Mouse (Mus musculus) hindbrain, embryonic 10.5 days (tissue): ENCODE data around the gene Opa3. TPM values are rescaled to one million over a fixed set of nuclear protein-coding genes. Genes with fewer than 3 reads are reported as not detected.
"Not testable (repeated sequence)": the region's sequence is repeated elsewhere in the genome, so short reads cannot be mapped to it uniquely, and the experiment has no call there.

Source experiments
- DNase-seq: peaks from one replicate; pipeline ENCODE4 v3.0.0-alpha.2; 2017; ENCODE audit warnings: low spot score
- H3K27ac ChIP-seq: fragments of 300-500 bp; sonication (generic); 2 replicates; pipeline ENCODE4 v1.5.1; 2016; ENCODE audit warnings: mild to moderate bottlenecking, moderate library complexity
- H3K27me3 ChIP-seq: fragments of 300-500 bp; sonication (generic); 2 replicates; pipeline ENCODE4 v1.6.1; 2016; ENCODE audit warnings: mild to moderate bottlenecking; ENCODE audit not compliant: poor library complexity, insufficient read depth, severe bottlenecking
- H3K36me3 ChIP-seq: fragments of 300-500 bp; sonication (generic); 2 replicates; pipeline ENCODE4 v1.6.1; 2016; ENCODE audit warnings: mild to moderate bottlenecking, moderate library complexity
- H3K4me1 ChIP-seq: fragments of 300-500 bp; sonication (generic); replicated peaks from 2 replicates; pipeline ENCODE4 v1.6.1; 2016; ENCODE audit warnings: mild to moderate bottlenecking
- H3K4me3 ChIP-seq: fragments of 300-500 bp; sonication (generic); 2 replicates; pipeline ENCODE4 v1.5.1; 2016; ENCODE audit warnings: mild to moderate bottlenecking, moderate library complexity
- H3K9me3 ChIP-seq: fragments of 300-500 bp; sonication (generic); 2 replicates; pipeline ENCODE4 v1.6.1; 2016; ENCODE audit warnings: mild to moderate bottlenecking, moderate library complexity
- WGBS: fragments of 180-500 bp; shearing (Covaris S2); methylation state at CpG from one replicate; pipeline ENCODE4 v1.1.7; 2016; 5-methylcytosine and 5-hydroxymethylcytosine counted together
- polyA plus RNA-seq: library from polyadenylated mRNA; unstranded; fragments of >200 nt; fragmentation: Nextera tagmentation; extraction: Ambion mirVana; gene quantifications from 2 replicates; pipeline ENCODE4 v1.2.1, GENCODE M21; 2016

The Opa3 gene
- polyA plus RNA-seq, 1 experiment from 2014 or later = 51.1 TPM

GRCm38 (mm10) chr7:19279052-19279451 is 50.9 kb downstream of the Opa3 start:
- Histone ChIP-seq H3K4me1 (peaks cover 27% of the 10 kb centered on the region), H3K4me3 (peak overlapping the region; percentile 43), H3K27me3 (peaks cover 65% of the 10 kb centered on the region), H3K27ac (no peak overlapping the region), H3K36me3 (no peaks in the 10 kb centered on the region), H3K9me3 (0 out of 2 replicates have a peak, but pooled peaks cover 3% of the 10 kb centered on the region)
- 2% methylated on average over 34 of the region's 34 CpGs for WGBS
- no peak for DNase-seq

DNA sequence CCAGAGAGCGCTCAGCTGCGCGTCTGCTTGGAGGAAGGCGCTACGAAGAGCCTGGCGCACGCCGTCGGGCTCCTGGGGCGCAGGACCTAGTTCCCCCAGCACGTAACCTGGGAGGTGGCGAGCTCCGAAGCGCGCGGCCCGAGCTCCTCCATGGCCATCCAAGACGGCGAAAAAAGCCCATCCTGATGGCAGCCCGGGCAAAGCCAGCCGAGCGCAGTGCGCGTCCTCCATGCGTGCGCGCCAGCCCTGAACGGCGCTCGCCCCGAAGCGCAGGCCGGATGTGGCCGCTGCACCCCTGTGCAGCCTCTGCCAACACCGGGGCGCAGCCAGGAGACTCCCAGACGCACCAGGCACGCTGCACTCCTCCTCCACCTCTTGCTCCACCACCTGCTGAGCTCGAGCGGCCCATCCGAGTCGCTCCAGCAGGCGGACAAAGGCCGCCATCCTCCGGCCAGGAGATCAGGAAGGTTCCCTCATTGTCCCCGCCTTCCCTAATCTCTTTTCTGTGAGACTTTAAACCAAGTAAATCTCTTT is 51.5 kb downstream of the Opa3 start, which contains the start of gene Ppm1n:
Gene Ppm1n, minus strand, starts transcription at position 484 of the 534 bp plus-strand sequence.
- peaks cover 65% of the 10 kb centered on the region for H3K27me3 ChIP-seq
- DNase-seq = peak; percentile 37

DNA sequence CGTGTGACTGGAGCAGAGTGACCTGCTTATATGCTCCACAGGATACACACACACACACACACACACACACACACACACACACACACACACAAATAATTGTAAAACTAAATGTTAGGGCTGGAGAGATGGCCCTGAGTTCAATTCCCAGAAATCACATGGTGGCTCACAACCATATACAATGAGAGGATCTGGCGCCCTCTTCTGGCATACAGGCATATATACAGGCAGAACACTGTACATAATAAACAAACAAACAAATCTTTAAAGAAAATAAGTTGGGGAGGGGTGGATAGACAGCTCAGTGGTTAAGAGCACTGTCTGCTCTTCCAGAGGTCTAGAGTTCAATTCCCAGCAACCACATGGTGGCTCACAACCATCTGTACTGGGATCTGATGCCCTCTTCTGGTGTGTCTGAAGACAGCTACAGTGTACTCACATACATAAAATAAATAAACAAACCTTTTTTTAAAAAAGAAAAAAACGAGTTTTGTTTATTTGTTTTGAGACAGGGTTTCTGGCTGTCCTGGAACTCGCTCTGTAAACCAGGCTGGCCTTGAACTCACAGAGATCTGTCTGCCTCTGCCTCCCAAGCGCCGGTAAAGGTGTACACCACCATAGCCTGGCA is 53.7 kb downstream of the Opa3 start:
- H3K27ac ChIP-seq, H3K36me3 ChIP-seq, DNase-seq, H3K9me3 ChIP-seq: not testable (repeated sequence)
- Histone ChIP-seq H3K4me3 (peak overlapping the region; percentile 91), H3K4me1 (peaks cover 27% of the 10 kb centered on the region), H3K27me3 (peaks cover 65% of the 10 kb centered on the region)
- WGBS = 34% methylated on average over 6 of the region's 6 CpGs

More for the DNA sequence above, 51.5 kb downstream of the Opa3 start, which contains the start of gene Ppm1n:
- Histone ChIP-seq H3K27ac (no peak within 1 kb of the TSS), H3K4me1 (peaks cover 27% of the 10 kb centered on the region), H3K4me3 (peak within 1 kb of the TSS; percentile 43), H3K9me3 (0 out of 2 replicates have a peak, but pooled peaks cover 3% of the 10 kb centered on the region), H3K36me3 (no peaks in the 10 kb centered on the region)
- under 1% methylated on average over 46 of the region's 46 CpGs for WGBS

DNA sequence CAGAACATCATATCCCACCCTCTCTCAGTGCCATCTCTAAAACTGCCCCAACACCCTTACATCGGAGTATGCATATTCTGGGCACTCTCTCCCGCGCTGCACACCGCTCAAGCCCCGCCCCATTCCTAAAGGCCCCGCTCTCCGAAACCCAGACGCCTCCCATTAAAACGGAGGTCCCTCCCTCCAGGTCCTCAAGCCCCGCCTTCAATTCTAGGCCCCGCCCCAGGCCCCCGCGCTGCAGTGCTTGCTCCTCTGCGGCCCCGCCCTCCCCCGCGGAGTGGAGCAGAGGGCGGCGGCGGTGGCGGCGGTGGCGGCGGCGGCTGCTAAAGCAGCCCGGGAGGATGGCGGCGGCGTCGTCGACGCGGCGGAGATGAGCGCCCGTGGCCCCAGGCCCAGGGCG is 54.3 kb downstream of the Opa3 start, which contains the start of gene Rtn2:
Gene Rtn2, plus strand, starts transcription at position 240 of the 400 bp plus-strand sequence.
- peaks cover 59% of the 10 kb centered on the region for H3K27me3 ChIP-seq
- H3K4me3 ChIP-seq = peak within 1 kb of the TSS; percentile 91
- peaks cover 12% of the 10 kb centered on the region for H3K36me3 ChIP-seq
- peak; percentile 90 for DNase-seq
- peak within 1 kb of the TSS; percentile 94 for H3K27ac ChIP-seq
- peaks cover 27% of the 10 kb centered on the region for H3K4me1 ChIP-seq
- under 1% methylated on average over 37 of the region's 37 CpGs for WGBS
- H3K9me3 ChIP-seq = 0 out of 2 replicates have a peak, but pooled peaks cover 3% of the 10 kb centered on the region

GRCm38 (mm10) chr7:19282791-19283405 is 54.8 kb downstream of the Opa3 start:
- 0 out of 2 replicates have a peak, but pooled peaks cover 3% of the 10 kb centered on the region for H3K9me3 ChIP-seq
- H3K27me3 ChIP-seq = peaks cover 54% of the 10 kb centered on the region

DNA sequence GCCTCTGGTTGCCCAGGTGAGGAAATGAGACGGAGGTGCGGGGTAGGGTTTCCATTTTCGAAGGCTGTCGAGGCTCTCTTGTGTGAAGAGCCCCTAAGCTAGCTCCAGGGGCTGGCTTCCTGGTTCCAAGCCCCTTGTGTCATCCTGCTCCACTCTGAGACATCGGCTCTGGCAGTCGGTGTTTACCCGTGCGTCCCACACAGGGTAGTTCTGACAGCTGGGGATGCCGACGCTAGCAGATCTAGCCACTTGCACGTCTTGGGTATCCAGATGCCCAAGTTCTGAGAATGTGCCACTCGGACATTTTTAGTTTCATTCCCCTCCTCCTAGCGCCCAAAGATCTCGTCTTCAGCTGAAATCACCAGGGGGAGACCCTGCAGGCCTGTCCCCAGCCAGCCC is 55.3 kb downstream of the Opa3 start:
- Histone ChIP-seq H3K4me1 (peaks cover 27% of the 10 kb centered on the region), H3K9me3 (0 out of 2 replicates have a peak, but pooled peaks cover 3% of the 10 kb centered on the region), H3K27ac (peak overlapping the region; percentile 94; the same call in 1 of the 2 replicates), H3K36me3 (peaks cover 21% of the 10 kb centered on the region), H3K27me3 (peaks cover 49% of the 10 kb centered on the region), H3K4me3 (peak overlapping the region; percentile 91)
- DNase-seq = no peak
- 37% methylated on average over 14 of the region's 14 CpGs for WGBS

More at GRCm38 (mm10) chr7:19282791-19283405, 54.8 kb downstream of the Opa3 start:
- Histone ChIP-seq H3K36me3 (peaks cover 17% of the 10 kb centered on the region), H3K4me1 (peaks cover 27% of the 10 kb centered on the region), H3K4me3 (peak overlapping the region; percentile 91), H3K27ac (peak overlapping the region; percentile 94)
- WGBS = 1% methylated on average over 35 of the region's 35 CpGs
- peak; percentile 72 for DNase-seq

GRCm38 (mm10) chr7:19284763-19285162 is 56.6 kb downstream of the Opa3 start:
- WGBS = 28% methylated on average over 4 of the region's 4 CpGs
- Histone ChIP-seq H3K9me3 (0 out of 2 replicates have a peak, but pooled peaks cover 3% of the 10 kb centered on the region), H3K27me3 (peaks cover 36% of the 10 kb centered on the region), H3K4me1 (peaks cover 18% of the 10 kb centered on the region), H3K4me3 (no peak overlapping the region), H3K36me3 (peaks cover 31% of the 10 kb centered on the region), H3K27ac (no peak overlapping the region)
- DNase-seq = peak; percentile 66

DNA sequence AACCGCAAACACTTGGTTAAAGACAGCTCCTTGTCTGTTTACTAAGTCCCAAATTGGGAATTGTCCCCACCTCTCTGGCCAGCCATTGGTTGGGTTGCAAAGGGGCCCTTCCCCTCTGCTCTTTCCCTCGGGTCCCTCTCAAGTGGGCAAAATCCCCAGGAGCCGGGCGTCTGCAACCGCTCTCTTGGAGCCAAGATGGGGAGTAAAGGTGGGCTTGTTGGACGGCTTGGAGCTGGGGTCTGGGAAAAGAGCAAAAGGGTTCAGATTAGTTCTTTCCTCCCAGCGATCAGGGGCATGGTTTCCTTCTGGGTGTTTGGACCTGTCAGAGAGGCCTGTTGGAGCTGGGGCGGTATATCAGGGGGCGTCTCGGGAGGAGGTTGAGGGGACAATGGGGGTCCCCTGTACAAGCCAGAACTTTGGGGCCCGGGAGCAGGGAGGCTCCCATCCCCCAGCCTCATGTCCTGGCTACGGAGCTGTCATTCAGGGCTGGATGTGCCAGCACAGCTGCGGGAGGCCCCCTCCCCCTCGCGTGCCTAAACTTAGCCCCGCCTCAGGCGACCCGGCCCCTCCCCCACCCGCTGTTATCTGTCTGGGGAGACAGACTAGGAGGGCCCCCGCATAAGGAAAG is 62.9 kb downstream of the Opa3 start:
- Histone ChIP-seq H3K27ac (peak overlapping the region; percentile 76), H3K4me1 (peaks cover 25% of the 10 kb centered on the region), H3K27me3 (no peaks in the 10 kb centered on the region), H3K36me3 (peaks cover 42% of the 10 kb centered on the region), H3K4me3 (peak overlapping the region; percentile 43), H3K9me3 (no peaks in the 10 kb centered on the region)
- 1% methylated on average over 20 of the region's 20 CpGs for WGBS
- DNase-seq = peak; percentile 55

DNA sequence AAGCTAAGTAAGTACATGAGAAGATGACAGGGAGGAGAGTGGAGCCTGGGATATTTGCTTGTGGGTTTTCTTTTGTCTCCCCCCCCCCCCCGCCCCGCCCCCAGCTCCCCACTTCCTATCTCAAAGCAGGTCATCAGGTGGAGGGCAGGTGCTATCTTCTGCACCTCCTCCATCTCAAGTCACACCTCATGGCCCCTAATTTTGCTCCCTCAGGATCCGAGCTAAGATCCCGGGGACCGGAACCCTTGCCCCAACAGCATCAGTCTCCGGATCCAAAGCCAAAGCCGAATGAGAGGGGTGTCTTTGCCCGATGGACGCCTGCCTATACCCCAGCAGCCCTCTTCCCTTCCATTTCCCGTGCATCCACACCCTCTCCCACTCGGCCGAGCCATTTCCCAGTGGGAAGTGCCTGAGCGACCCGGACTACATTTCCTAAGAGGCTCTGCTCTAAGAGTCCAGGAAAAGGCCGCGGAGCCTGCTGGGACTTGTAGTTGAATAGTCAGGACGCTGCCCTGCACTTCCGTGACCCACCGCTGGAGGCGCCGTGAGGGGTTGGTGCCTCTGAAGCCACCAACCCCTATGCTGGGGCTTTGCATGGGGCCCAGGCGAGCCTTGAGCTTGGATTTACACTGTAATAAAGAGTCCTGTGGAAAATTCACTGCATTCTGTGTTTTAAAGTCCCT is 67.5 kb downstream of the Opa3 start:
- peak; percentile 96 for DNase-seq
- Histone ChIP-seq H3K36me3 (peaks cover 11% of the 10 kb centered on the region), H3K4me1 (peaks cover 22% of the 10 kb centered on the region), H3K27me3 (no peaks in the 10 kb centered on the region), H3K9me3 (no peaks in the 10 kb centered on the region), H3K27ac (peak overlapping the region; percentile 77), H3K4me3 (peak overlapping the region; percentile 42)
- whole genome bisulfite sequencing = 14% methylated on average over 22 of the region's 22 CpGs

- peaks cover 9% of the 10 kb centered on the region for H3K27me3 ChIP-seq
- DNase-seq = no peak
- WGBS = 87% methylated on average over 6 of the region's 6 CpGs
- H3K4me3 ChIP-seq = no peak overlapping the region
- no peaks in the 10 kb centered on the region for H3K9me3 ChIP-seq
- peaks cover 11% of the 10 kb centered on the region for H3K36me3 ChIP-seq
- H3K27ac ChIP-seq = no peak overlapping the region
- H3K4me1 ChIP-seq = peaks cover 18% of the 10 kb centered on the region
These were observed 68.9 kb downstream of the Opa3 start for GRCm38 (mm10) chr7:19297034-19297433.

- H3K27me3 ChIP-seq = peaks cover 16% of the 10 kb centered on the region
- 90% methylated on average over 5 of the region's 5 CpGs for WGBS
- H3K4me1 ChIP-seq = peaks cover 22% of the 10 kb centered on the region
- H3K27ac ChIP-seq = no peak overlapping the region
- H3K36me3 ChIP-seq = peaks cover 11% of the 10 kb centered on the region
- H3K4me3 ChIP-seq = no peak overlapping the region
- no peaks in the 10 kb centered on the region for H3K9me3 ChIP-seq
- no peak for DNase-seq
These were observed 69.7 kb downstream of the Opa3 start for GRCm38 (mm10) chr7:19297794-19298193.

DNA sequence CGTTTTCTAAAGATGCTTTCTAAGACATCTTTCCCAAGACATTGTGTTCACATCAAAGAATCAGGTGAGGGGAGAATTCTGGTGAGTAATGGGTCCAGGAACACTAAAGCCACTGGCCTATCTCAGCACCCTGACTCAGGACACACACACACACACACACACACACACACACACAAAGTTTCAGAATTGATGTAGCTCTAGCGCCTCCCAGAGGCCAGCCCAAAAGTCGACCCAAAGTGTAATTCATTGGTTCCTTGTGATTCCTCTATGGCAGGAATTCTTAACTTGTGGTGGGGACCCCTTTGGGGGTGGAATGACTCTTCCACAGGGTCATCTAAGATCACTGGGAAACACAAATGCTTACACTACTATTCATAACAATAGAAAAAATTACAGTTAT is 71.1 kb downstream of the Opa3 start:
- H3K27ac ChIP-seq = no peak overlapping the region
- 20% methylated on average over 3 of the region's 3 CpGs for WGBS
- no peaks in the 10 kb centered on the region; the same call in 1 of the 2 replicates for H3K36me3 ChIP-seq
- H3K9me3 ChIP-seq = no peaks in the 10 kb centered on the region
- peaks cover 30% of the 10 kb centered on the region for H3K4me1 ChIP-seq
- H3K27me3 ChIP-seq = peaks cover 30% of the 10 kb centered on the region
- H3K4me3 ChIP-seq = no peak overlapping the region
- DNase-seq = peak; percentile 60
